Mouse (Mus musculus): ENCODE measurements around the gene Nelfa. TPM values are rescaled to one million over a fixed set of nuclear protein-coding genes. Genes with fewer than 3 reads are reported as not detected.
"Not testable (repeated sequence)": the region's sequence is repeated elsewhere in the genome, so short reads cannot be mapped to it uniquely, and the experiment has no call there.

The Nelfa gene
- polyA plus RNA-seq, 3 experiments from 2014 or later: 38.6 to 41.2 (median 40.0) TPM

DNA sequence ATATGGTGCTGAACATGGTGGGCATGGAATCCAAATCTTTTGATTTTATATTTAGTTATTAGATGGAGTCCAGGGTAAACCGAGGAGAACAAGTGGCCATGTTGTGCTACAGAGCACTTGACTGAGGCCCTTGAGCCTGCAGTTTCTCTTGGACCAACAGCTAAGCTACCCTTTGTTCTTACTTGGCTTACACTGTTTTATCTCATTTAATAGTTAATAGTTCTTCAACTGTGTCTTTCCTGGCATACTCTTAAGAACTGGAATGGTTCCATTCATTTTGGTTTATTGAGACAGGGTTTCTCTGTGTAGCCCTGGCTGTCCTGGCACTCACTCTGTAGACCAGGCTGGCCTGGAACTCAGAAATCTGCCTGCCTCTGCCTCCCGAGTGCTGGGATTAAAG lies 19.6 kb downstream of the Nelfa start:
- not testable (repeated sequence) for ATAC-seq

GRCm38 (mm10) chr5:33915031-33915430 lies 21.2 kb downstream of the Nelfa start:
- not testable (repeated sequence) for ATAC-seq

DNA sequence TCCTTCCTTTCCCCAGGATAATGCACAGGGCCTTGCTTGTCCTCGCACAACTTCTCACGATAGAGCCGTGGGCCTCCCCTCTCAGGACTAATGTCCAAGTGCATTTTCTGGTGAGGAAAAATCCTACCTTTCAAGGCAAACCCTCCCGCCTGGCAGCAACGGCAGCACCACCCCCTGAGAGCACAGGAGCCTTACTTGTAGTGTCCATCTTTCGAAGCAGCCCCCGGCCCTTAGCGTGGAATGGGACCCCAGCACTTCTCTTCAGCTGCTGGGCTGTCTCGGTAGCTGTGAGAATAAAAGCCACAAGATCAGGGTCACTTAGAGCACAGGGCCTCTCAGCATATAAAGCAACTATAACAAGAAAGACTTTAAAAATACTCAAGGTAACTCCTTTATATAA lies 33.0 kb downstream of the Nelfa start:
- no peak for ATAC-seq

- ATAC-seq: no peak
Observed at GRCm38 (mm10) chr5:33902696-33903095, 33.5 kb downstream of the Nelfa start.

- no peak for ATAC-seq
Observed at GRCm38 (mm10) chr5:33901278-33901677, 34.9 kb downstream of the Nelfa start.

DNA sequence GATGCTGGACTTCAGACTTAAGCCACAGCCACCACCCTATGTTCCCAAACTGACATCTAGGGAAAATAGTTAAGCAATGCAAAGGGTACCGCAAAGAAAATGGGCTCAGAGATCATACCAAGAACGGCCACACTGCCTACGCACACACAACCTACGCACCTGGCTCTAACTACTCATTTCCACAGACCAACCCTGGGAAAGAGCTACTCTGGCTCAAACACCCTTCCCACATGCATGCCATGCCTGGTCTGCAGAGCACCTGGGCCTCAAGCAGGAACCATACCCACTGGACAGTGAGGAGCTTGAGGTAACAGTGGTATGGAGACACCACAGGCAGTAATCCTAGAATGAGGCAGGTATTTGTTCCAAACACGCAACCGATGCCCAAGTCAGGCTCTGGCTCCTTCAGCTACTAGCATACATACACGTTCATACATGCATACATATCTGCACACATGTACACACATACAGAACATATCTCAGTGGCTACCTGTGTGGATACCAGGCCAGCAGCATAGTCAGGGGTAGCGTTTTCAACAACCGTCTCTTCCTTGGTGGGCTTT lies 35.4 kb downstream of the Nelfa start:
- no peak for ATAC-seq

DNA sequence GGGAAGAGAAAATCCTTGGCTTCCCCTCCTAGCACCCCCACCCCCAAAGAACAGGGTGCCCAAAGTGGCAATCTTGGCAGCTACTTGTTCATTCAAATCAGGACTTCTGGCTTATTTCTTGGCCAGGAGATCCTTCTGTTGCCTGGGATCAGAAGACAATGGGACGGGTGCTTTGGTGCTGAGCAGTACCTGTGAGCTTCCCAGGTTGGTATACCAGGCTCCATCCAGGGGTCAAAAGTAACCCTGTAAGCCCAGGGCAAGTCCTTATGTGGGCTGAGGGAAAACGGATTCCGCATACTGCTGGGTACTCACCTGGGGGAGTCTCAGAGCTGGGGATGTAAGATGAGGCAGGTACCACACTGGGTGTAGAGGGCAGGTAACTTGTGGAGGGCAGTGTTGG lies 36.1 kb downstream of the Nelfa start:
- no peak for ATAC-seq

DNA sequence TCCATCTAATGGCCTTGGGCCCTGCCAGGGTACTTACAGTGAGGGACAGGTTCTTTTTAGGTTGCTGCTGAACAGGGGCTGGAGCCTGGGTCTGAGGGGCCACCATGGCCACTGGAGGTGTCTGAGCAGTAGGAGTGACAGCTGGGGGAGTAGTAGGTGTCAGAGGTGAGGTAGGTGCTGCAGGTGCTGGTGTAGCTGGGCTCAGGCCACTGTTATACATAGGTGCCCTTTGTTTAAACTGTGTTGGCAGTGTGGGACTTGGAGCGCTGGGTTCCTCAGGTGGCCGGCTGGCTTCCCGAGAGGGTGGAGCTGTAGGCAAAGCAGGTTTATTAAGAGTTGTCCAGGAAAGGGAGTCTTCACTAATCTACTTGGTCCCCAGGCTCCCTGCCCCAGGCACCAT lies 37.0 kb downstream of the Nelfa start:
- no peak for ATAC-seq

GRCm38 (mm10) chr5:33898671-33899070 lies 37.5 kb downstream of the Nelfa start:
- no peak for ATAC-seq

DNA sequence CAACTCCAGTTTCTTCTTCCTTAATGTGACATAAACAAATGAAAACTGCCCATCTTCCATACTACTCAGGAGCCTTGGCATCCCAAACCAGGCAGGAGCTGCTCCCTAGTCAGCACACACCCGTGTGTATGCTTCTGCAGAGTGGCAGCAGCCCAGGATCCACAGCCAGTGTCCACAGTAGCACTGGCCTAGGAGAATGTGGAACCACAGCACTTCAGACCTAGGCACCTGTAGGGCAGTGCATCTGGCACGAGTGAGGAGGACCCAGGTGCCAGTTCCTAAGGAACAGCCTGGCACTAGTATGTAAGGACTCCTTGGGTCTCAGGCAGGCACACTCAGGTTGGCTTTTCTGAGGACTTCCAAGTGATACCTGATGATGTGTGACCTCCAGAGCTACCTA lies 39.1 kb downstream of the Nelfa start:
- ATAC-seq: no peak

DNA sequence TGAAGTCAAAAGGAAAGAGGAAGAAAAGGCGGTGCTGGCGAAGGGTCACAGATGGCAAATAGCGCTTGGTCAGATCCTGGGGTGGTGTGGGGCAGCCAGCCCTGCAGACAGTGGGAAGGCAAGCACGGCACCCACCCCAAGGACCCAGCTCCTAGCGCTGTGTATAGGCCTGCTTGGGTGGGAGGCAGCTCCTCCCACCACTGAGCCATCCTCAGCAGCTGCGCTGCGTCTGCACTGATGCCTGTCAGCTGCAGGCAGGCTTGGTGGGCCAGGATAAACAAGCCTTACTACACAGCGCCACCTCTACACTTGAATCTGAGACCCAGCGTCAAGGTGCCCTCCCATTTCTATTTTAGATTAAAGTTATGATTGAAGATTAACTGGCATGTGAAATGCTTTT lies 41.1 kb downstream of the Nelfa start:
- no peak for ATAC-seq

DNA sequence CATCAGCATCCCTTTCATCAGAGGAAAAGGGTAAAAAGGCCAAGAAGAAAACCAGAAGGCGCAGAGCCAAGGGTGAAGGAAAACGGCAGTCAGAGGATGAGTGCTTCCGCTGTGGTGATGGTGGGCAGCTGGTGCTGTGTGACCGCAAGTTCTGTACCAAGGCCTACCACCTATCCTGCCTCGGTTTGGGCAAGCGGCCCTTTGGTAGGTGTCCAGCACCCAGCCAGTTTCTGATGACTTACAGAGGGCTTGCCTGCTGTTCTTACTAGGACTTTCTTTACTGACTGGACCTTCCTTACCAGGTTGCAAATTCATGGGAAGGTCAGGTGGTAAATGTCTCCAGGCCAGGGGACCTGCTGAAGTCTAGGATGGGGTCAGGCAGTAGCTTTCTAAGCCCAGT lies 42.8 kb downstream of the Nelfa start:
- no peak for ATAC-seq

DNA sequence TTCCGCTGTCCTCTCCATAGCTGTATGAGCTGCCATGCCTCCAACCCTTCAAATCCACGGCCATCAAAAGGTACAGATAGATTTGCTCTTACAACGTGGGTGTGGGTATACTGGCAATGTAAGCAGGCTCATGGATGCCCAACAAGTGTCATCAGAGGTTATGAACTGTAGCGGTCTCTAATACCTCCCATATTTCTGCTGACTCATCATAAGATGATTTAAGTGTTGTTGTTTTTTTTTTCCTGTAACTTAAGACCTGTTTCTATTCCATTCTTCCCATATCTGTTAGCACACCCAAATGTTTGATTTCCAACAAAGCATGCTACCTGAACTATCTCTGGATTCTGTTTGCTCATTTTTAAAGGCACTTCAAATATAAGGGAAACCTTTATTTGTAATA lies 55.1 kb downstream of the Nelfa start:
- ATAC-seq: no peak

- ATAC-seq: no peak
Observed at GRCm38 (mm10) chr5:33875472-33875871, 60.7 kb downstream of the Nelfa start.

GRCm38 (mm10) chr5:33857693-33858092 lies 78.5 kb downstream of the Nelfa start:
- no peak for ATAC-seq

GRCm38 (mm10) chr5:33854019-33854418 lies 82.2 kb downstream of the Nelfa start:
- no peak for ATAC-seq

GRCm38 (mm10) chr5:33853086-33853485 lies 83.1 kb downstream of the Nelfa start:
- ATAC-seq: no peak

- no peak for ATAC-seq
Observed at GRCm38 (mm10) chr5:33851466-33851865, 84.7 kb downstream of the Nelfa start.

Other genes starting within 250 kb of the Nelfa start
- not detected for gene Fgfr3, start 214.7 kb downstream of the Nelfa start, polyA plus RNA-seq (2017; shearing (Covaris generic))
- gene Letm1, start 153.6 kb downstream of the Nelfa start, polyA plus RNA-seq (2017; shearing (Covaris generic)): 10 to 100 TPM in 2 of 3 experiments, 1 to 10 TPM in 1; 9.1 to 21.2 (median 19.4) TPM
- gene Nsd2, start 115.7 kb downstream of the Nelfa start, polyA plus RNA-seq (2017; shearing (Covaris generic)): 10 to 100 TPM; 15.1 to 31.2 (median 20.2) TPM
- 1 to 10 TPM in 1 of 3 experiments, not detected in 2; 1.5 TPM for gene Gm1673, start 47.0 kb upstream of the Nelfa start, polyA plus RNA-seq (2017; shearing (Covaris generic))
- gene Nat8l, start 59.6 kb upstream of the Nelfa start, polyA plus RNA-seq (2017; shearing (Covaris generic)): not detected
- gene Poln, start 233.0 kb upstream of the Nelfa start, polyA plus RNA-seq (2017; shearing (Covaris generic)): 1 to 10 TPM in 2 of 3 experiments, under 1 TPM in 1; 0.47 to 5.8 (median 1.5) TPM
- 10 to 100 TPM; 87.3 to 95.6 (median 90.8) TPM for gene Haus3, start 233.1 kb upstream of the Nelfa start, polyA plus RNA-seq (2017; shearing (Covaris generic))